Mouse (Mus musculus) midbrain, postnatal 0 days (tissue): ENCODE measurements at regions not wholly inside any gene's neighbourhood (a gene's known extent, or its start where the extent isn't known, plus 50 kb on each side); places are given as distances from the start of the nearest gene placed in this dataset.

Source experiments
- ATAC-seq: fragments of 200-750 bp; cut with Nextera tagmentation; 2 replicates; pipeline ENCODE4 v1.8.0; 2017; ENCODE audit warnings: moderate number of reproducible peaks, mild to moderate bottlenecking, moderate TSS enrichment, moderate library complexity; ENCODE audit not compliant: low FRiP score
- DNase-seq: peaks from one replicate; pipeline ENCODE4 v3.0.0-alpha.2; 2015; ENCODE audit warnings: low spot score
- H3K27ac ChIP-seq: fragments of 300-500 bp; sonication (generic); 2 replicates; pipeline ENCODE4 v1.5.1; 2014; ENCODE audit warnings: low read depth, mild to moderate bottlenecking, low read length, mixed read lengths
- H3K27me3 ChIP-seq: fragments of 300-500 bp; sonication (generic); 2 replicates; pipeline ENCODE4 v1.6.1; 2014; ENCODE audit warnings: low read length, control low read depth, mixed read lengths; ENCODE audit not compliant: insufficient read depth
- H3K36me3 ChIP-seq: fragments of 300-500 bp; sonication (generic); 2 replicates; pipeline ENCODE4 v1.6.1; 2014; ENCODE audit warnings: low read length, control low read depth, mixed read lengths; ENCODE audit not compliant: insufficient read depth
- H3K4me1 ChIP-seq: fragments of 300-500 bp; sonication (generic); 2 replicates; pipeline ENCODE4 v1.6.1; 2014; ENCODE audit warnings: mild to moderate bottlenecking, control low read depth, antibody characterized with exemption, low read length, mixed read lengths; ENCODE audit not compliant: insufficient read depth
- H3K4me2 ChIP-seq: fragments of 300-500 bp; sonication (generic); 2 replicates; pipeline ENCODE4 v1.6.1; 2014; ENCODE audit warnings: low read depth, mild to moderate bottlenecking, low read length, mixed read lengths; ENCODE audit not compliant: poor library complexity, severe bottlenecking
- H3K4me3 ChIP-seq: fragments of 300-500 bp; sonication (generic); 2 replicates; pipeline ENCODE4 v1.5.1; 2014; ENCODE audit warnings: low read depth, mild to moderate bottlenecking, low read length, moderate library complexity
- H3K9ac ChIP-seq: fragments of 300-500 bp; sonication (generic); replicated peaks from 2 replicates; pipeline ENCODE4 v1.6.1; 2014; ENCODE audit warnings: mild to moderate bottlenecking, low read length, moderate library complexity, mixed read lengths; ENCODE audit not compliant: poor library complexity, severe bottlenecking
- H3K9me3 ChIP-seq: fragments of 300-500 bp; sonication (generic); 2 replicates; pipeline ENCODE4 v1.6.1; 2016; ENCODE audit warnings: low read length, control low read depth
- CTCF ChIP-seq: IDR thresholded peaks from 2 replicates; pipeline ENCODE4 v1.5.1; 2016; ENCODE audit warnings: antibody characterized with exemption, mild to moderate bottlenecking
- WGBS: fragments of 180-500 bp; shearing (Covaris S2); extraction: QIAGEN DNeasy Blood & Tissue Kit; methylation state at CpG from one replicate; pipeline ENCODE4 v1.1.7; 2014; 5-methylcytosine and 5-hydroxymethylcytosine counted together

- Histone ChIP-seq H3K4me2 (no peak overlapping the region), H3K27ac (no peak overlapping the region), H3K4me1 (0 out of 2 replicates have a peak, but pooled peaks cover 4% of the 10 kb centered on the region), H3K27me3 (no peaks in the 10 kb centered on the region), H3K9me3 (no peaks in the 10 kb centered on the region), H3K4me3 (no peak overlapping the region), H3K9ac (no peak overlapping the region), H3K36me3 (no peaks in the 10 kb centered on the region)
- no peak for ATAC-seq
- WGBS = 28% methylated on average over 18 of the region's 18 CpGs
- DNase-seq = peak; percentile 38
- no peak for TF ChIP-seq CTCF
Observed at GRCm38 (mm10) chr7:113672779-113673595, 92.8 kb upstream of the Spon1 start.

- Histone ChIP-seq H3K4me1 (0 out of 2 replicates have a peak, but pooled peaks cover 4% of the 10 kb centered on the region), H3K4me2 (no peak overlapping the region), H3K9ac (no peak overlapping the region), H3K27ac (no peak overlapping the region), H3K9me3 (no peaks in the 10 kb centered on the region), H3K27me3 (no peaks in the 10 kb centered on the region), H3K36me3 (no peaks in the 10 kb centered on the region), H3K4me3 (no peak overlapping the region)
- 56% methylated on average over 12 of the region's 12 CpGs for WGBS
- no peak for TF ChIP-seq CTCF
- DNase-seq = no peak
- ATAC-seq = no peak
Observed at GRCm38 (mm10) chr7:113673596-113673956, 92.2 kb upstream of the Spon1 start.

- Histone ChIP-seq H3K27ac (no peak overlapping the region), H3K9ac (no peak overlapping the region), H3K4me1 (no peaks in the 10 kb centered on the region), H3K36me3 (no peaks in the 10 kb centered on the region), H3K4me2 (no peak overlapping the region), H3K9me3 (no peaks in the 10 kb centered on the region), H3K4me3 (no peak overlapping the region), H3K27me3 (no peaks in the 10 kb centered on the region)
- DNase-seq = no peak
- ATAC-seq = no peak
- 88% methylated on average over 5 of the region's 5 CpGs for WGBS
- TF ChIP-seq CTCF = no peak
Observed at GRCm38 (mm10) chr7:113682271-113682670, 83.5 kb upstream of the Spon1 start.

- H3K27me3 ChIP-seq = no peaks in the 10 kb centered on the region
- H3K27ac ChIP-seq = no peak overlapping the region
- ATAC-seq (no peak), DNase-seq (no peak)
- no peaks in the 10 kb centered on the region for H3K4me1 ChIP-seq
- no peak overlapping the region for H3K4me3 ChIP-seq
- no peaks in the 10 kb centered on the region for H3K36me3 ChIP-seq
- no peaks in the 10 kb centered on the region for H3K9me3 ChIP-seq
- H3K4me2 ChIP-seq = no peak overlapping the region
- no peak overlapping the region for H3K9ac ChIP-seq
- TF ChIP-seq CTCF = no peak
- WGBS = 80% methylated on average over 4 of the region's 4 CpGs
Observed at GRCm38 (mm10) chr7:113685349-113685748, 80.4 kb upstream of the Spon1 start.

GRCm38 (mm10) chr7:113686527-113686926, 79.3 kb upstream of the Spon1 start:
- H3K9ac ChIP-seq = no peak overlapping the region
- no peak overlapping the region for H3K4me3 ChIP-seq
- H3K4me1 ChIP-seq = no peaks in the 10 kb centered on the region
- 77% methylated on average over 3 of the region's 3 CpGs for WGBS
- H3K4me2 ChIP-seq = no peak overlapping the region
- H3K9me3 ChIP-seq = no peaks in the 10 kb centered on the region
- H3K27me3 ChIP-seq = no peaks in the 10 kb centered on the region
- TF ChIP-seq CTCF = no peak
- no peaks in the 10 kb centered on the region for H3K36me3 ChIP-seq
- DNase-seq (peak; percentile 57), ATAC-seq (no peak)
- H3K27ac ChIP-seq = no peak overlapping the region

- H3K4me1 ChIP-seq = no peaks in the 10 kb centered on the region
- no peaks in the 10 kb centered on the region for H3K27me3 ChIP-seq
- no peak overlapping the region for H3K9ac ChIP-seq
- DNase-seq = no peak
- no peak overlapping the region for H3K27ac ChIP-seq
- no peaks in the 10 kb centered on the region for H3K9me3 ChIP-seq
- ATAC-seq = no peak
- no peak for TF ChIP-seq CTCF
- no peaks in the 10 kb centered on the region for H3K36me3 ChIP-seq
- H3K4me2 ChIP-seq = no peak overlapping the region
- no peak overlapping the region for H3K4me3 ChIP-seq
- WGBS = 80% methylated on average over 6 of the region's 6 CpGs
Observed at GRCm38 (mm10) chr7:113687566-113687965, 78.2 kb upstream of the Spon1 start.
